Mouse (Mus musculus): ENCODE measurements at regions not wholly inside any gene's neighbourhood (a gene's known extent, or its start where the extent isn't known, plus 50 kb on each side); places are given as distances from the start of the nearest gene placed in this dataset.

DNA sequence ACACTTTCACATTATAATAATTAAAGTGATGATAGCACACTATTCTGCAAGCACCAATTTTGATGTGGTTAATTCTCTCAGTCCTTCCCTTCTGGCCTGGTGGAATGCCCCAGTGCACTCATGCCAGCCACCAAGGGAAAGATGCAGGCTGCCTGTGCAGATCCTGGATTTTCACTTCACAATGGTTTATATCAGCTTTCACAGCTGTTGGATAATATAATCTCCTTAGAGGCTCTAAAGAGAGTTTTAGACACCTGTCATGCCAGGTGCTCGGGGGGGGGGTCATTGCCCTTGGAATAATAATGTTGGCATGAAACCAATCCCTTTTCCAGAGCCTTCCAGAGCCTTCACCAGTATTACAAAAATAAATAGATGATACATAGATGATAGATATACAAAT lies 377.1 kb downstream of the Zbbx start:
- TF ChIP-seq POLR2A (IDR thresholded peaks at IDR 0.05; ENCODE audit: borderline replicate concordance, extremely low read depth, insufficient read depth, insufficient read length, poor library complexity, severe bottlenecking) (no peak), CTCF (IDR thresholded peaks at IDR 0.05; ENCODE audit: borderline replicate concordance, extremely low read depth, insufficient read depth, insufficient read length) (no peak)
- peak; percentile 19 for DNase-seq (ENCODE audit: low read depth)

GRCm38 (mm10) chr3:74778337-74778736 lies 386.5 kb downstream of the Zbbx start:
- no peak for TF ChIP-seq POLR2A (IDR thresholded peaks at IDR 0.05; ENCODE audit: borderline replicate concordance, extremely low read depth, insufficient read depth, insufficient read length, poor library complexity, severe bottlenecking)
- TF ChIP-seq CTCF (IDR thresholded peaks at IDR 0.05; ENCODE audit: borderline replicate concordance, extremely low read depth, insufficient read depth, insufficient read length) = no peak
- peak; percentile 4 for DNase-seq (ENCODE audit: low read depth)

DNA sequence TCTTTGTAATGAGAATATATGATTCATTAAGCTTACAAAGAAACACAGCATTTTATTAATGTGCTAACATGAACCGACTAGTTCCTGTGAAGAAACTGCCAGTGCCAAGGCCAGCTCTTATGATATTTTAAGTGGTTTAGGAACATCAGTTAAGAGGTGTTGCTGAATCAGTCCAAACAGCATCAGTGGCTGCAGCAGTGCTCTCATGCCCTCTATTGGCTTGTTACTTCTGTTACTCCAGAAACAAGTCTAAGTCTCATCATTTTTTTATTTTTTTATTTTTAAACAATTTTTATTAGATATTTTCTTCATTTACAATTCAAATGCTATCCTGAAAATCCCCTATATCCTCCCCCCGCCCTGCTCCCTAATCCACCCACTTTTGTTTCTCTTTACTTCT lies 422.7 kb downstream of the Zbbx start:
- TF ChIP-seq CTCF (IDR thresholded peaks at IDR 0.05; ENCODE audit: borderline replicate concordance, extremely low read depth, insufficient read depth, insufficient read length) (no peak), POLR2A (IDR thresholded peaks at IDR 0.05; ENCODE audit: borderline replicate concordance, extremely low read depth, insufficient read depth, insufficient read length, poor library complexity, severe bottlenecking) (no peak)
- peak; percentile 63 for DNase-seq (ENCODE audit: low read depth)

DNA sequence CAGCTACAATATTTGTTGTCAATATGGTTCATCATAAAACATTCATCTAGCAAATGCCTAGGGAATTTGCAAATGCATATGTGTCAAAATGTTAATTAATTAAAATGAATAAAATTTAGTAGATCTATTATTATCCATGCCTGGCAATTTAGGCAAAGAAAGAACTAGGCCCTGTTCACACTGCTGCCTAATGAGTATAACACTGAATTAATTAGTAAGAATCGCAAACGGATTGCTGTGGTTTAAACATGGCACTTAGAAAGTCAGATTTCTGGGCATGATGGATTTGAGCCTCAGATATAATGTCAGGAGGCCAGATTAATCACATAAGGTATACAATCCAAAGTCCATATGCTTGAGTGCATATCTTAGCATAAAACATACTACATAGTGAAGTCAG lies 425.1 kb downstream of the Zbbx start:
- peak; percentile 62 for DNase-seq (ENCODE audit: low read depth)
- TF ChIP-seq CTCF (IDR thresholded peaks at IDR 0.05; ENCODE audit: borderline replicate concordance, extremely low read depth, insufficient read depth, insufficient read length) (no peak), POLR2A (IDR thresholded peaks at IDR 0.05; ENCODE audit: borderline replicate concordance, extremely low read depth, insufficient read depth, insufficient read length, poor library complexity, severe bottlenecking) (no peak)

Data from brain, embryonic 14.5 days (tissue).